Mouse (Mus musculus): ENCODE data around the gene Rab11fip4. TPM values are rescaled to one million over a fixed set of nuclear protein-coding genes. Genes with fewer than 3 reads are reported as not detected.
"Not testable (repeated sequence)": the region's sequence is repeated elsewhere in the genome, so short reads cannot be mapped to it uniquely, and the experiment has no call there.

Rab11fip4 gene
- total RNA-seq, 2 experiments from 2014 or later: 2.4 to 2.7 TPM

GRCm38 (mm10) chr11:79678363-79679153 is 87.5 kb downstream of the Rab11fip4 start:
- DNase-seq: no peak

- no peak for DNase-seq
Measured at GRCm38 (mm10) chr11:79679929-79680328, 88.9 kb downstream of the Rab11fip4 start.

DNA sequence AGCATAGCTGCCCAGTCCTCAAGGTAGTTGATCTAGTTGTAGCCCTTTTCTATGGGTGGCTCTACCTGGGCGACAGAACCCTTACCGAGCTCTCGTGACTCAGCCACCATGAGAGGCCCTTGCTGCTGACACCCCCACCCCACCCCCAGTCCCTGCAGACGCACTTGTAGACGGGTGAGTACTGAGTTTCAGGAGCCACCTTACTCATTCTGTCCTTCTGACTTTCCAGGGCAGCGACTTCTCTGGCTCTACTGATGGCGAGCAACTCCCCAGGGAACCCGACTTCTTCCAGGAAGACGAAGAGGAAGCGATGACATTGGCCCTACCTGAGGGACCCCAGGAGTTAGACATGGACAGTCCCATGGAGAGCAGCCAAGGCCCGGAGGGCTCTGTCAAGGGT is 89.5 kb downstream of the Rab11fip4 start:
- no peak for DNase-seq

DNA sequence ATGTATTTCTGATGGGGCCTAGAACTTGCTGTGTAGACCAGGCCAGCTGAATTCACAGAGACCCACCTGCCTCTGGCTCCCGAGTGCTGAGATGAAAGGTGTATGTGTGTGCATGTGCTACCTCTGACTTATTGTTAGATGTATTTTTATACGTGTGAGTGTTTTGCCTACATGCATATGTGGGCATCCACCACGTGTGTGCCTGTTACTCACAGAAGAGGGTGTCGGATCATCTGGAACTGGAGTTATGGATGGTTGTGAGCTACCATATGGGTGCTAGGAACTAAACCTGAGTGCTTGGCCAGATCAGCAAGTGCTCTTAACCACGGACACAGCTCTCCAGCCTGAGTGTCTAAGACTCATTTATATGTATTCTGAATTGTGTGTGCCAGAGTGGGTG is 90.2 kb downstream of the Rab11fip4 start:
- DNase-seq: no peak

GRCm38 (mm10) chr11:79681798-79682197 is 90.8 kb downstream of the Rab11fip4 start:
- DNase-seq: no peak

GRCm38 (mm10) chr11:79685109-79685508 is 94.1 kb downstream of the Rab11fip4 start:
- no peak for DNase-seq

DNA sequence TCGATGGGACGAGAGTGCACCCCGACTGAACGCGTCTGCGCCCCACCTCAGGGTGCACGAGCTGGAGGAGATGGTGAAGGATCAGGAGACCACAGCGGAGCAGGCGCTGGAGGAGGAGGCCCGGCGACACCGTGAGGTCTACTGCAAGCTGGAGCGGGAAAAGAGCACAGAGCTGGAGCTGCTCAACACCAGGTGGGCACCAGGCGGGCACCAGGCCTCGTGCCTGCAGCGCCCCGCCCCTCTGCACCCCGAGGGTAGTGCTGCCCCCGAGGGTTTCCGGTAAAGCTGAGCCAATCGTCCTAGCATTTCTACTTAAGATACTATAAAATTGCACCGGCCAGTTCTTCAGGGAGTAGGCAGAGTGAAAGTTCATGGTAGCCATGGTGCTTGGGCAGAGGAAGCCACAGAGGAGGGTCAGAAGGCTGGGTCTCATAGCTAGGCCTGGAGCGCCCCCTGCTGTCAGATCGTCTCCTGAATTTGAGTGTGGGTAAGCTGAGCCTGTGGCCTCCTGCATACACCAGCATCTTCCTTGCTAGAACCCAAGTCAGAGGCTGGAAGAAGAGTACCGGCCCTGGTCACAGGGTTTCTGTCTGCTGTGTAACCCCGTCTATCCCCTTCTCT is 95.6 kb downstream of the Rab11fip4 start:
- DNase-seq: peak; percentile 91 to 93

- DNase-seq: no peak
Measured at GRCm38 (mm10) chr11:79689916-79690315, 98.9 kb downstream of the Rab11fip4 start.

GRCm38 (mm10) chr11:79691513-79691912 is 100.5 kb downstream of the Rab11fip4 start:
- no peak for DNase-seq

- no peak for DNase-seq
Measured at GRCm38 (mm10) chr11:79696390-79697307, 105.6 kb downstream of the Rab11fip4 start.

GRCm38 (mm10) chr11:79698071-79698470 is 107.1 kb downstream of the Rab11fip4 start:
- no peak for DNase-seq

GRCm38 (mm10) chr11:79698542-79698941 is 107.5 kb downstream of the Rab11fip4 start:
- DNase-seq: not testable (repeated sequence)

GRCm38 (mm10) chr11:79701466-79701865 is 110.5 kb downstream of the Rab11fip4 start:
- DNase-seq: no peak

- no peak for DNase-seq
Measured at GRCm38 (mm10) chr11:79702092-79702491, 111.1 kb downstream of the Rab11fip4 start.

DNA sequence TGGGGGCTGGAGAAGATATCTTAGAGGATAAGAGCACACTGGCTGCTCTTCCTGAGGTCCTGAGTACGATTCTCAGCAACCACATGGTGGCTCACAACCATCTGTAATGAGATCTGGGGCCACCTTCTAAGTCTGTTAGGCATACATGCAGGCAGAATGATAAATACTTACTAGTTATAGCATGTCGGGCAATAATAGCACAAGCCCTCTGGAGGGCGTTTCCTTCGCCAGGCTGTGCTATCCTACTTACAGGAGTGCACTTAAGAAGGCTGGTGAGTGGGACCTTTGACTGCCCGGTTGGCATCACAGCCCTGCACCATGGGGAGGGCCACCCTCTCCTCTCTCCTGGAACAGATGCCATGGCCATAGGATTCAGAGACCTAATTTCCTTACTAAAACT is 112.4 kb downstream of the Rab11fip4 start:
- DNase-seq: peak in 1 of 2 experiments; percentile 43

- DNase-seq: no peak
Measured at GRCm38 (mm10) chr11:79703885-79704291, 112.9 kb downstream of the Rab11fip4 start.

DNA sequence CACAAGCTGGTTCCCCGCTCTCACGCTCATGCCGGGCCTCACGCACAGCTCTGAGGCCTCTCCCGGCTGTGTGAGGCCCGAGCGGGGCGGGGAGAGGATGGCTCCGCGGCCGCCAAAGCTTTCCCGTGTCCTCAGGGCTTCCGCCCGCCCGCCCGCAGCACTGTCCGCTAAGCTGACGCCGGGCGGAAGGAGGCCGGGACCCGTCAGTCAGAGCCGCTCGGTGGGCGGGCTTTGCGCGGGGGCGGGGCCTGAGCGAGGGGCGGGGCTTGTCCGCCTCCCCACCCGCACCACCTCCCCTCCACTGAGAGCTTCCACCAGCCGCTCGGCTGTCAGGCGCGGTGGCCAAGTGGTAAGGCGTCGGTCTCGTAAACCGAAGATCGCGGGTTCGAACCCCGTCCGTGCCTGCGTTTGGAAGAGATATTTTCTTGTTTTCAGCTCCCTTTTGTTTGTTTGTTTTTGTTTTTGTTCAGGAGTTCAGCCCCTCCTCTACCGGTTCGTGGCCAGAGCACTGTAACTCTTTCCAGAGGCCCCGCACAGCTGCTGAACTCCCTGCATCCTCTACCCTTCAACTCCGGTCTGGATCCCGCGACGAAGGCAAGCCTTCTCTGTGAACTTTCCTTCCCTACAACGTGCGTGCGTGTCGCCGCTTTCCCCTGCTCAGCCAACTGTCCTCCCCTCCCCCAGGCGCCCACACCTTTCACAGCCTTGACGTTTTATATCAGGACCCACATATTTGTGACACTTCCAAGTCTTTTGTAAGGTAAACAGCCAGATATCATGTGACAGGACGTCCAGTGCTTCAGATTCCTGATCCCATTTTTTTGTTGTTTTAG is 113.5 kb downstream of the Rab11fip4 start:
- DNase-seq: peak; percentile 97 to 98

DNA sequence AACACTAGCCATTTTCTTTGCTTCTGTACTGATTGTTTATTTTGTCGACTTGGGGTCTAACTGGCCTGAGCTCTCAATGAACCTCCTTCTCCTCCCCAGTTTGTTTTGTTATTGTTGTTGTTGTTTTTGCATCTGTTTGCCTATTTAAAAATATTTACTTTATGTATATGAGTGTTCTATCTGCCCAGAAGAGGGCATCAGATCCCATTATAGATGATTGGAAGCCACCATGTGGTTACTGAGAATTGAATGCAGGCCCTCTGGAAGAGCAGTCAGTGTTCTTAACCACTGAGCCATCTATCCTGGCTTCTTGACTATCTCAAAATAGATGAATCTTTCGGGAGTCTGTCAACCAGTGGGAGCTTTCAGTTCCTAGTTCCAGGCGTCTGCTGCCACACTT is 116.1 kb downstream of the Rab11fip4 start:
- no peak for DNase-seq

GRCm38 (mm10) chr11:79710868-79711765 is 120.1 kb downstream of the Rab11fip4 start:
- peak; percentile 95 for DNase-seq

DNA sequence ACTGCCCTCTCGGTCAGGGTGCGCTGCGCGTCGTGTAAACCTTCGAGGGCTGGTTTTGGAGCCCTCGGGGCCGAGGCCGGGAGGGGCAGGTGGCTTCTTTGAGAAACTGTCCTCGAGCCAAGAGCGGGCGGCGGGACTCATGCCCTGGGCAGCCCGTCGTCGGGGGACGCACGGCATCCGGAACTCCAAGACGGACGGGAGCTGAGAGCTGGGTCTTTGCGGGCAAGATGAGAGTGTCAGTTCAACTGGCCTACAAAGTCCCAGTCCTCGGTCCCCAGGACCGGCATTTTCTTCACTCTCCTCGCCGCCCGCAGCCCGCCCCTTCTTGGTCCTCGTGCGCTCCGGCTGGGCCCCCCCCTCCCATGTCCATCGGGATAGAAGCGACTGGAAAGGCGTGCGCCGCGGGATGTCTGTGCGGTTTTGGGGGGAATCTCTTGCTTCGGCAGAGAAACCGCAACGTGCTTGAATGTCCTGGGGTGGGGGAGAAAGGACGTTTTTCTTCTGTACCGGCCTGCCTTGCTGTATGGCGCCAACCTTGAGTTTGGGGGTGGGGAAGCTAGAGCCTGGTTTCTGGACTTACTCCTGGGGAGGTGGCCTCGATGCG is 120.9 kb downstream of the Rab11fip4 start:
- DNase-seq: peak; percentile 52 to 71
